Mouse (Mus musculus) olfactory bulb, adult 2 months (tissue): ENCODE results near the gene Smc1b.

Experiments used
- CTCF ChIP-seq: fragments of 200-500 bp; IDR thresholded peaks from 2 replicates; pipeline ENCODE4 v1.5.1; 2012; ENCODE audit warnings: low read depth, mild to moderate bottlenecking, low read length, moderate library complexity; ENCODE audit not compliant: insufficient read depth
- POLR2A ChIP-seq: fragments of 200-500 bp; IDR thresholded peaks from 2 replicates; pipeline ENCODE4 v1.6.1; 2012; ENCODE audit warnings: mild to moderate bottlenecking, low read depth, low read length, moderate library complexity; ENCODE audit not compliant: insufficient read depth

GRCm38 (mm10) chr15:85015771-85016170, 116.0 kb downstream of the Smc1b start:
- TF ChIP-seq CTCF (no peak), POLR2A (no peak)
